Mouse (Mus musculus) embryonic facial prominence, embryonic 15.5 days (tissue): ENCODE data around the gene Rufy3. TPM values are rescaled to one million over a fixed set of nuclear protein-coding genes. Genes with fewer than 3 reads are reported as not detected.

ENCODE experiments used
- ATAC-seq: fragments of 200-750 bp; cut with Nextera tagmentation; 2 replicates; pipeline ENCODE4 v1.8.0; 2017; ENCODE audit warnings: low read depth, moderate TSS enrichment; ENCODE audit not compliant: insufficient number of reproducible peaks, low FRiP score, low TSS enrichment
- H3K27ac ChIP-seq: fragments of 300-500 bp; sonication (generic); replicated peaks from 2 replicates; pipeline ENCODE4 v1.5.1; 2015; ENCODE audit warnings: mild to moderate bottlenecking, inconsistent platforms
- H3K27me3 ChIP-seq: fragments of 300-500 bp; sonication (generic); 2 replicates; pipeline ENCODE4 v1.6.1; 2015; ENCODE audit warnings: inconsistent platforms
- H3K36me3 ChIP-seq: fragments of 300-500 bp; sonication (generic); 2 replicates; pipeline ENCODE4 v1.6.1; 2015; ENCODE audit warnings: mild to moderate bottlenecking, inconsistent platforms
- H3K4me1 ChIP-seq: fragments of 300-500 bp; sonication (generic); 2 replicates; pipeline ENCODE4 v1.6.1; 2015; ENCODE audit warnings: inconsistent platforms
- H3K4me2 ChIP-seq: fragments of 300-500 bp; sonication (generic); replicated peaks from 2 replicates; pipeline ENCODE4 v1.6.1; 2015; ENCODE audit warnings: mild to moderate bottlenecking, inconsistent platforms
- H3K4me3 ChIP-seq: fragments of 300-500 bp; sonication (generic); replicated peaks from 2 replicates; pipeline ENCODE4 v1.5.1; 2015; ENCODE audit warnings: mild to moderate bottlenecking, inconsistent platforms
- H3K9ac ChIP-seq: fragments of 300-500 bp; sonication (generic); 2 replicates; pipeline ENCODE4 v1.6.1; 2015; ENCODE audit warnings: inconsistent platforms
- H3K9me3 ChIP-seq: fragments of 300-500 bp; sonication (generic); replicated peaks from 2 replicates; pipeline ENCODE4 v1.6.1; 2016; ENCODE audit warnings: inconsistent platforms
- whole genome bisulfite sequencing: fragments of 180-500 bp; shearing (Covaris S2); methylation state at CpG from one replicate; pipeline ENCODE4 v1.1.7; 2015; 5-methylcytosine and 5-hydroxymethylcytosine counted together
- polyA plus RNA-seq: library from polyadenylated mRNA; unstranded; fragments of >200 nt; fragmentation: Nextera tagmentation; extraction: Ambion mirVana; gene quantifications from 2 replicates; pipeline ENCODE4 v1.2.1, GENCODE M21; 2015

Rufy3 gene
- polyA plus RNA-seq, 1 experiment from 2014 or later = 17.3 TPM

- no peaks in the 10 kb centered on the region for H3K36me3 ChIP-seq
- no peak overlapping the region for H3K4me2 ChIP-seq
- no peak overlapping the region for H3K27ac ChIP-seq
- WGBS = 67% methylated on average over 10 of the region's 10 CpGs
- H3K4me1 ChIP-seq = peaks cover 21% of the 10 kb centered on the region; the same call in 1 of the 2 replicates
- H3K4me3 ChIP-seq = no peak overlapping the region
- no peaks in the 10 kb centered on the region for H3K9me3 ChIP-seq
- H3K27me3 ChIP-seq = no peaks in the 10 kb centered on the region
- H3K9ac ChIP-seq = no peak overlapping the region
- no peak for ATAC-seq
Observed at GRCm38 (mm10) chr5:88580681-88581080, 15.8 kb downstream of the Rufy3 start.

GRCm38 (mm10) chr5:88581343-88581742 lies 16.5 kb downstream of the Rufy3 start:
- no peak overlapping the region for H3K4me3 ChIP-seq
- no peaks in the 10 kb centered on the region for H3K36me3 ChIP-seq
- WGBS = 89% methylated on average over 6 of the region's 6 CpGs
- no peak overlapping the region for H3K4me2 ChIP-seq
- H3K4me1 ChIP-seq = peaks cover 18% of the 10 kb centered on the region; the same call in 1 of the 2 replicates
- no peaks in the 10 kb centered on the region for H3K9me3 ChIP-seq
- H3K27ac ChIP-seq = no peak overlapping the region
- no peaks in the 10 kb centered on the region for H3K27me3 ChIP-seq
- no peak overlapping the region for H3K9ac ChIP-seq
- no peak for ATAC-seq

DNA sequence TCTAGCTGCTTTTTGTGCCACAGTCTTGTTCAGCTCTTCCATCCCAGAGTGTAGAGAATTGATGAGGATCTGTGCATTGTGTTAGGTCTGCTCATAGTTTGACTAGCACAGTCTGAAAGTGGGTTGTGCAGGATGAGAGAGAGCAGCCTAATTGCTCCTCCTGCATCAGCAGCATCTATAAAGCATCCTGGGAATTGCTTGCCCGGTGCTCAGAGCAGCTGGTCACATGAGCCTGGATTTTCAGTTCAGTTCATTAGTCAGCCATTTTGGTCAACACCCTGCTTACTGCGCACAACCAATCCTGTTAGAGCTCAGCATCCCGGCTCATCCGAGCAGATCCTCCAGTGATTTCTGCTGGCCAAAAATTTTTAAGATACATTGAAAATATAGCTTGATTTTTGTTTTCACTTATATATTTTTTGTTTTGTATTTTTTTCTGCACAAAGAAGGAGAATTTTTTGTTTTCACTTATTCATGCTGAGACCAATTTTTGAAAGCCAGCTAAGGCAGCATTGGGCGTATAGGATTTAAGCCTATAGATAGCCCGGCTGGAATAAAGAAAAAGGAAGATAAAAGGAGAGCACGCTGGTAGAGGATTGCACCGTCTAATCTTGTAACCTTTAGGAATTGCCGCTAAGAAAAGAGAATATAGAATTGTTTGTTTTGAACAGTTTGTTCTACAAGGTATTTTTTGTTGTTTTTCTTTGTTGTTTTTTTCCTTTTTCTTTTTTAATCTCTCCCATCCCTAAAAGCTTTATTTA lies 18.6 kb downstream of the Rufy3 start:
- Histone ChIP-seq H3K27ac (no peak overlapping the region), H3K4me2 (peak overlapping the region; percentile 35), H3K9ac (no peak overlapping the region), H3K36me3 (no peaks in the 10 kb centered on the region), H3K9me3 (no peaks in the 10 kb centered on the region), H3K27me3 (no peaks in the 10 kb centered on the region), H3K4me1 (peaks cover 32% of the 10 kb centered on the region), H3K4me3 (peak overlapping the region; percentile 24)
- WGBS = 50% methylated on average over 9 of the region's 9 CpGs
- peak; percentile 82 for ATAC-seq

GRCm38 (mm10) chr5:88584061-88584460 lies 19.2 kb downstream of the Rufy3 start:
- H3K9ac ChIP-seq = no peak overlapping the region
- H3K36me3 ChIP-seq = no peaks in the 10 kb centered on the region
- no peak overlapping the region for H3K27ac ChIP-seq
- H3K4me1 ChIP-seq = peaks cover 32% of the 10 kb centered on the region
- ATAC-seq = no peak
- no peaks in the 10 kb centered on the region for H3K27me3 ChIP-seq
- peak overlapping the region; percentile 35 for H3K4me2 ChIP-seq
- 36% methylated on average over 9 of the region's 9 CpGs for WGBS
- peak overlapping the region; percentile 24 for H3K4me3 ChIP-seq
- no peaks in the 10 kb centered on the region for H3K9me3 ChIP-seq

DNA sequence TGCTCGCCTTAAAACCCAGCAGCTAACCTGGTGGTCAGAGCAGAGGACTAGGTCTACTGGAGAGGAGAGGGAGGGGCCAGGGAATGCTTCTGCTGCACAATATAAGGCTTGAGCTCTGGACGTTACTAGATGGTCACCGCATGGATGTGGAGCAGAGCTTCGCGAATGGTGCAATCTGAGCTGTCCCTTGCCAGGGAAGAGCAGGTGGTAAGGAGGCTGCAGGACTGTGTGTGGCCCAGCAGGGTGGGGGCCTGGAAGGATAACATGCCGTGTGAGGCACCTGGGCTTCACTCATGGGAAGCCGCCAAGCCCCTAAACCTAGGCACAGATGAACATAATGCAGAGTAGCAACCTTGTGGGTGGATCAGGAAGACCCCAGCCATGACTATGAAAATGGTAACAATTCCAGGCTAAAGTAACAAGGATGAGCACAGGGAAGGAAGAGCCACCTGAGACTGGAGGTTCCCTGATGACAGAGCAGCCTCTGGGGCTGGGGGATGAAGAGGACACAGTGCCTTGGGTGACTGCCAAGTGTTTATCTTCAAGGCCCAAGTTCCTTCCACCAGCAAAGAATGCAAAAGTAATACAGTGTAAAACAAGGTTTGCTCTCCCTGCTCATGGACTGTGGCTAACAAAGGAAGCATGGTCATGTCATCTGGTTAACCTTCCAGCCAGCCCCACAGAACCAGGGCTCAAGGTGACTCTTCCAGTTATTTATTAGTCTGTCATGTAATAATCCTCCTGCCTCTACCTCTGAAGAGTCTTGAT lies 21.8 kb downstream of the Rufy3 start:
- Histone ChIP-seq H3K36me3 (no peaks in the 10 kb centered on the region), H3K27ac (no peak overlapping the region), H3K9me3 (no peaks in the 10 kb centered on the region), H3K27me3 (no peaks in the 10 kb centered on the region), H3K4me1 (peaks cover 32% of the 10 kb centered on the region), H3K4me2 (no peak overlapping the region), H3K4me3 (no peak overlapping the region), H3K9ac (no peak overlapping the region)
- ATAC-seq = no peak
- WGBS = 68% methylated on average over 7 of the region's 7 CpGs

DNA sequence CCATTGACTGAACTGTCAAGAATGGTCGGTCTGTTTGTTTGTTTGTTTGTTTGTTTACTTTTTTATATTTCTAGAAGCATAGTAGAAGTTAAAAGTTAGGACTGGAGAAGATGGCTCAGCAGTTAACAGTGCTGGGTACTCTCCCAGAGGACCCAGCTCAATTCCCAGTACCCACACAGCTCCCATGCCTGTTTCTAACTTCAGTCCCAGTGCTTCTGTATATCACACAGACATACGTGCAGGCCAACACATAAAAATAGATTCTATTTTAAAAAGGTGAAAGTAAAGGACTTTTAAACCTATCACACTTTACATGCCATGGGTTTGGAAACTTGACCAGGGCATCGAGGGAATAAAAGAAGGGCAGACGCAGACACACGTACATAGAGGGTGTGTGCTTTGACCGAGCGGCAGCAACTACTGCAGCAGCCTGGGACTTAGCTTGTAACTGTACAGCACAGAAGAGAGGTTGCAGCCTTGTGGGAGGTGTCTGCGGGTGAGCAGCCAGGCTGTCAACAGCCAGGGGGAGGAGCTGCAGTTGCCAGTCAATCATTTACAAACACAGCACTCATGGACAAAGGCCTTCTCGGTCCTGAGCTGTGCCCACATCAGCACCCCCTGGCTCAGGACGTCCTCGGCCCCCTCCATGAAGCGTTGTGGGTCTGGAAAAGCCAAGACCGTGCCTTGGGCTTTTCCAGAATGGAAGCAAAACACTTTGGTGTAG lies 22.5 kb downstream of the Rufy3 start:
- Histone ChIP-seq H3K36me3 (no peaks in the 10 kb centered on the region), H3K27ac (no peak overlapping the region), H3K9ac (no peak overlapping the region), H3K9me3 (no peaks in the 10 kb centered on the region), H3K4me2 (no peak overlapping the region), H3K4me1 (peaks cover 32% of the 10 kb centered on the region), H3K27me3 (no peaks in the 10 kb centered on the region), H3K4me3 (no peak overlapping the region)
- 39% methylated on average over 13 of the region's 13 CpGs for WGBS
- ATAC-seq = peak; percentile 59; the same call in 1 of the 2 replicates

DNA sequence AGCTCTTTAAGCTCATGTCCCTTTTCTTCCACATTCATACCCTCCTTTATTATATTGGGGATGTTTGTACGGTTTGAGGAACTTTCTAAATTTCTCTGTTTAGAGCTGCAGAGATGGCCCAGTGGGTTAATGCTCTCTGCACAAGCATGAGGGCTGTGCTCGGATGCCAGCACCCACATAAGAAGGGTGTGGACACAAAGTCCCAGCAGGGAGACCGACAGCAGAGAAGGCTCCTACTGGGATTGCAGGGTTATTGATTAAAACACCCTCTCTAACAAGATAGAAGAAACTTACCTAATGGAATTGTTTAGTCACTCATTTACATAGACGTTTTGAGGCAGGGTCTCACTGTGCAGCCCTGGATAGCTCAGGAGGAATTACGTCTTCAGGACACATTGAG lies 23.6 kb downstream of the Rufy3 start:
- ATAC-seq = no peak
- WGBS = 66% methylated on average over 5 of the region's 5 CpGs

GRCm38 (mm10) chr5:88593421-88594172 lies 28.8 kb downstream of the Rufy3 start:
- no peaks in the 10 kb centered on the region for H3K4me1 ChIP-seq
- H3K36me3 ChIP-seq = no peaks in the 10 kb centered on the region
- no peak for ATAC-seq
- H3K27me3 ChIP-seq = no peaks in the 10 kb centered on the region
- H3K27ac ChIP-seq = no peak overlapping the region
- no peak overlapping the region for H3K4me2 ChIP-seq
- H3K9me3 ChIP-seq = no peaks in the 10 kb centered on the region
- H3K4me3 ChIP-seq = no peak overlapping the region
- WGBS = 85% methylated on average over 13 of the region's 13 CpGs
- H3K9ac ChIP-seq = no peak overlapping the region

More for the DNA sequence above, 23.6 kb downstream of the Rufy3 start:
- Histone ChIP-seq H3K27me3 (no peaks in the 10 kb centered on the region), H3K36me3 (no peaks in the 10 kb centered on the region), H3K27ac (no peak overlapping the region), H3K4me2 (no peak overlapping the region), H3K9ac (no peak overlapping the region), H3K4me3 (no peak overlapping the region), H3K9me3 (no peaks in the 10 kb centered on the region), H3K4me1 (peaks cover 32% of the 10 kb centered on the region)

GRCm38 (mm10) chr5:88594173-88594569 lies 29.3 kb downstream of the Rufy3 start:
- Histone ChIP-seq H3K36me3 (no peaks in the 10 kb centered on the region), H3K4me3 (no peak overlapping the region), H3K9ac (no peak overlapping the region), H3K27me3 (no peaks in the 10 kb centered on the region), H3K9me3 (no peaks in the 10 kb centered on the region), H3K4me1 (no peaks in the 10 kb centered on the region), H3K27ac (no peak overlapping the region), H3K4me2 (no peak overlapping the region)
- 90% methylated on average over 7 of the region's 7 CpGs for WGBS
- no peak for ATAC-seq

DNA sequence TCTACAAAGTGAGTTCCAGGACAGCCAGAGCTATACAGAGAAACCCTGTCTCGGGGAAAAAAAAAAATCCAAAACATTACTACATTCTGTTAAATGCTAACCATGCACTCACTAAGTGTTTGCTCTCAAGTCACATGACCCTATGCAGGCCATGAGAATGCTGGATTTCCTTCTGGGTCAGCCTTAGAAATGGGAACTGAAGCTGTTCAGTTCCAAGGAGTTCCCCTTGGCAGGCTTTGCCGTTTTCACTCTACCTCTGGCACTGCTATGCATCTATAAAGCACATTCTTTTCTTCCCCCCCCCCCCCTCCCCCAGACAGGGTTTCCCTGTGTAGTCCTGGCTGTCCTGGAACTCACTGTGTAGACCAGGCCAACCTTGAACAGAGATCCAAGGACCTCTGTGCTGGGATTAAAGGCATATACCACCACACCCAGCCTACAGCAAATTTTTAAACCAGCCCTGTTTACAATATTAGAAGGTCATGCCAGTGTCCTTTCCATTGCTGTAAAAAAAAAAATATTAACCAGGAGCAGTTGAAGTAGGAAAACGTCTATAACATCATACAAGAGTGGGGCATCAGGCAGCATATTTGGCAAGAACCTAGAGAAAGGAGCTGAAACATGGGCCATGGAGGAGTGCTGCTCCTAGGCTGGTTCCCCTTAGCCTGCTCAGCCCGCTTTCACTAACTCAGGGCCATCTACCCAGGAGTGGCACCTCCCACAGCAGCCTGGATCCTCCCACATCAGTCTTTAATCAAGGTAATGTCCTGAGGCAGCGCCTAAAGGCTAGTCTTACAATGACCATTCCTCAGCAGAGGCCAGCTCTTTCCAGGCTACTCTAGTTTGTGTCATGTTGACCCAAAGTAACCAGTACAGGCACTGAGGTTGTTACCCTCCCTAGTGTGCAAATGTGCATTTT lies 31.0 kb downstream of the Rufy3 start:
- Histone ChIP-seq H3K36me3 (no peaks in the 10 kb centered on the region), H3K9me3 (no peaks in the 10 kb centered on the region), H3K27me3 (no peaks in the 10 kb centered on the region), H3K4me3 (no peak overlapping the region), H3K4me1 (0 out of 2 replicates have a peak, but pooled peaks cover 5% of the 10 kb centered on the region), H3K4me2 (no peak overlapping the region), H3K9ac (no peak overlapping the region), H3K27ac (no peak overlapping the region)
- WGBS = 70% methylated on average over 5 of the region's 5 CpGs
- ATAC-seq = no peak
